Mouse (Mus musculus): ENCODE measurements around the gene Vmn1r137. TPM values are rescaled to one million over a fixed set of nuclear protein-coding genes. Genes with fewer than 3 reads are reported as not detected.
"Not testable (repeated sequence)": the region's sequence is repeated elsewhere in the genome, so short reads cannot be mapped to it uniquely, and the experiment has no call there.

Vmn1r137 gene
- polyA plus RNA-seq (2016; fragmentation: Nextera tagmentation; extraction: Ambion mirVana) = not detected in 2 replicates

DNA sequence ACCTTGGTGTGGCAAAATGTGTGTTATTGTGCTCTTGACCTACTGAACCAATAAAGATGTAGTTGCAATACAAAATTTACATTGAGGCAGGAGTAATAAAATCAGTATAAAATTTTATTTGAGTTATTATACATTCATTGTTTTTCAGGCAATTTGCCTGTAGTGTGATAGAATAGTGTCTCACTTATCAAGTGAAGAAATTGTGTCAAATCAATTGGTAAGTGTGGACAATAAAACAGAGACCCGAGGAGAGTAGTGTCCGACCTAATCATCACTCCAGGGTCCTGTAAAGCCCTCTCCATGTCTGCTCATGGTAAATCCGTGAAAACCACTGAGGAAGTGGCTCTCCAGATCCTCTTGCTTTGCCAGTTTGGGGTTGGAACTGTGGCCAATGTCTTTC lies at the start of gene Vmn1r137:
Vmn1r137 (plus strand) TSS at position 301 of the 400 bp plus-strand sequence.
- not testable (repeated sequence) for H3K4me3 ChIP-seq; H3K4me1 ChIP-seq (replicated peaks); DNase-seq (ENCODE audit: low spot score); H3K36me3 ChIP-seq; H3K9me3 ChIP-seq; H3K27ac ChIP-seq; H3K27me3 ChIP-seq (ENCODE audit: insufficient read depth, poor library complexity, severe bottlenecking)
- WGBS = no CpG with 5 or more reads among the region's 3 CpGs

GRCm38 (mm10) chr7:22028797-22029196 lies 34.4 kb downstream of the Vmn1r137 start, which contains the start of gene Vmn1r138:
TSS of gene Vmn1r138 (minus strand) at chr7:22028897.
- H3K36me3 ChIP-seq; DNase-seq (ENCODE audit: low spot score); H3K9me3 ChIP-seq; H3K27ac ChIP-seq; H3K27me3 ChIP-seq (ENCODE audit: insufficient read depth, poor library complexity, severe bottlenecking); H3K4me1 ChIP-seq (replicated peaks); H3K4me3 ChIP-seq: not testable (repeated sequence)
- no CpG with 5 or more reads among the region's 2 CpGs for WGBS

Other genes with a start within 250 kb of the Vmn1r137 start
- gene Gm4175, start 233.1 kb upstream of the Vmn1r137 start, polyA plus RNA-seq (2016; fragmentation: Nextera tagmentation; extraction: Ambion mirVana) = not detected in 2 replicates
- not detected in 2 replicates for gene Gm4177, start 197.9 kb upstream of the Vmn1r137 start, polyA plus RNA-seq (2016; fragmentation: Nextera tagmentation; extraction: Ambion mirVana)
- gene Vmn1r135, start 162.2 kb upstream of the Vmn1r137 start, polyA plus RNA-seq (2016; fragmentation: Nextera tagmentation; extraction: Ambion mirVana) = not detected in 2 replicates
- gene Gm5725, start 150.3 kb upstream of the Vmn1r137 start, polyA plus RNA-seq (2016; fragmentation: Nextera tagmentation; extraction: Ambion mirVana) = not detected in 2 replicates
- gene Gm5891, start 73.3 kb upstream of the Vmn1r137 start, polyA plus RNA-seq (2016; fragmentation: Nextera tagmentation; extraction: Ambion mirVana) = not detected in 2 replicates
- gene Vmn1r138, start 34.3 kb downstream of the Vmn1r137 start, polyA plus RNA-seq (2016; fragmentation: Nextera tagmentation; extraction: Ambion mirVana) = not detected in 2 replicates
- not detected in 2 replicates for gene Gm6176, start 61.7 kb downstream of the Vmn1r137 start, polyA plus RNA-seq (2016; fragmentation: Nextera tagmentation; extraction: Ambion mirVana)
- gene Vmn1r139, start 74.5 kb downstream of the Vmn1r137 start, polyA plus RNA-seq (2016; fragmentation: Nextera tagmentation; extraction: Ambion mirVana) = not detected in 2 replicates
- gene Gm16451, start 123.7 kb downstream of the Vmn1r137 start, polyA plus RNA-seq (2016; fragmentation: Nextera tagmentation; extraction: Ambion mirVana) = not detected in 2 replicates
- gene Gm10666, start 140.2 kb downstream of the Vmn1r137 start, polyA plus RNA-seq (2016; fragmentation: Nextera tagmentation; extraction: Ambion mirVana) = not detected in 2 replicates
- not detected in 2 replicates for gene Vmn1r142, start 169.4 kb downstream of the Vmn1r137 start, polyA plus RNA-seq (2016; fragmentation: Nextera tagmentation; extraction: Ambion mirVana)
- not detected in 2 replicates for gene Vmn1r143, start 194.8 kb downstream of the Vmn1r137 start, polyA plus RNA-seq (2016; fragmentation: Nextera tagmentation; extraction: Ambion mirVana)
- gene Gm8653, start 206.7 kb downstream of the Vmn1r137 start, polyA plus RNA-seq (2016; fragmentation: Nextera tagmentation; extraction: Ambion mirVana) = not detected in 2 replicates
- gene Gm8453, start 234.9 kb downstream of the Vmn1r137 start, polyA plus RNA-seq (2016; fragmentation: Nextera tagmentation; extraction: Ambion mirVana) = not detected in 2 replicates

Data from hindbrain, embryonic 10.5 days (tissue).